Mouse (Mus musculus) stomach, postnatal 0 days (tissue): ENCODE measurements around the gene Krt83. TPM values are rescaled to one million over a fixed set of nuclear protein-coding genes. Genes with fewer than 3 reads are reported as not detected.
"Not testable (repeated sequence)": the region's sequence is repeated elsewhere in the genome, so short reads cannot be mapped to it uniquely, and the experiment has no call there.

Source experiments
- ATAC-seq: fragments of 200-750 bp; cut with Nextera tagmentation; 2 replicates; pipeline ENCODE4 v1.8.0; 2017; ENCODE audit not compliant: low FRiP score, low TSS enrichment
- DNase-seq: peaks from one replicate; pipeline ENCODE4 v3.0.0-alpha.2; 2016; ENCODE audit warnings: low spot score
- H3K27ac ChIP-seq: fragments of 300-500 bp; sonication (generic); replicated peaks from 2 replicates; pipeline ENCODE4 v1.5.1; 2014; ENCODE audit warnings: mild to moderate bottlenecking, control low read depth
- H3K27me3 ChIP-seq: fragments of 300-500 bp; sonication (generic); 2 replicates; pipeline ENCODE4 v1.6.1; 2014; ENCODE audit warnings: low read length; ENCODE audit not compliant: control insufficient read depth, insufficient read depth
- H3K36me3 ChIP-seq: fragments of 300-500 bp; sonication (generic); 2 replicates; pipeline ENCODE4 v1.6.1; 2014; ENCODE audit warnings: low read length, mixed read lengths; ENCODE audit not compliant: control insufficient read depth, insufficient read depth
- H3K4me1 ChIP-seq: fragments of 300-500 bp; sonication (generic); replicated peaks from 2 replicates; pipeline ENCODE4 v1.6.1; 2014; ENCODE audit warnings: antibody characterized with exemption; ENCODE audit not compliant: control insufficient read depth, insufficient read depth
- H3K4me2 ChIP-seq: fragments of 300-500 bp; sonication (generic); replicated peaks from 2 replicates; pipeline ENCODE4 v1.6.1; 2014; ENCODE audit warnings: low read depth, mild to moderate bottlenecking, control low read depth, moderate library complexity
- H3K4me3 ChIP-seq: fragments of 300-500 bp; sonication (generic); 2 replicates; pipeline ENCODE4 v1.5.1; 2014; ENCODE audit warnings: low read depth, low read length, control low read depth
- H3K9ac ChIP-seq: fragments of 300-500 bp; sonication (generic); 2 replicates; pipeline ENCODE4 v1.6.1; 2014; ENCODE audit warnings: mild to moderate bottlenecking, low read length, control low read depth, mixed read lengths
- H3K9me3 ChIP-seq: fragments of 300-500 bp; sonication (generic); 2 replicates; pipeline ENCODE4 v1.6.1; 2016; ENCODE audit warnings: low read length; ENCODE audit not compliant: control insufficient read depth
- CTCF ChIP-seq: IDR thresholded peaks from 2 replicates; pipeline ENCODE4 v1.5.1; 2016; ENCODE audit warnings: antibody characterized with exemption, low read depth, mild to moderate bottlenecking, moderate library complexity
- EP300 ChIP-seq: optimal IDR thresholded peaks from 2 replicates; pipeline ENCODE3; 2016; ENCODE audit warnings: antibody characterized with exemption
- WGBS: fragments of 180-500 bp; shearing (Covaris S2); extraction: QIAGEN DNeasy Blood & Tissue Kit; methylation state at CpG from one replicate; pipeline ENCODE4 v1.1.7; 2014; 5-methylcytosine and 5-hydroxymethylcytosine counted together
- polyA plus RNA-seq: library from polyadenylated mRNA; unstranded; fragments of >200 nt; fragmentation: Nextera tagmentation; extraction: Ambion mirVana; gene quantifications from 2 replicates; pipeline ENCODE4 v1.2.1, GENCODE M21; 2015

The Krt83 gene
- polyA plus RNA-seq, 1 experiment from 2014 or later: 0.16 TPM

DNA sequence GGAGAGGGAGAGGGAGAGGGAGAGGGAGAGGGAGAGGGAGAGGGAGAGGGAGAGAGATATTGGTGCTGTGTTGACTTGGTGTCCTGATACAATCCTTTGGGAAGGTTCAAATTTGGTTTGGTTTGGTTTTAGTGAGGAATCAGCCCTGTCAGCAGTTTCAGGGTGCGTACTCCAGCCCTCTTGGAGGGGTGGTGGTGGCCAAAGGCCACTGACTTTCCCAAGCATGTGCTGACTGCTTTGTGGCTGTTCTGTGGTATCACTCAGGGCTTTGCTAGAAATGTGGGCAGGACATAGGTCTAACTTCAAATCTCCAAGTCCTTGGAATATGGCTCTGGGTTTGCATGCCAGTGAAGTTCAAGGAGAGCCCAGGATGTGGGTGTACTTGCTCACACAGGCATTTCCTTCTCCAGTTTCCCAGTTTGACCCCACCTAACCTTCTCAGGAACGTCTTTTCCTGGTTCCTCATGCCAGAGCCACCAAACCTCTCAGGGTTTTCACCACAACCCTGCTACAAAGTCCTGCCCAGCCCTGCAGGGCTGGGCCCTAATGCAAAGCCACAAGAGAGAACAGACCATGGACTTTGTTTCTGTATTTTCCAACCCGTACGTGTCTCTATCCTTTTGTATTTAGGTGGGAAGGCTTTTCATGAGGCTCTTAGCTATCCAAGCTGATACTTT lies 31.4 kb upstream of the Krt83 start:
- no peaks in the 10 kb centered on the region for H3K27me3 ChIP-seq
- H3K36me3 ChIP-seq: no peaks in the 10 kb centered on the region
- peak; percentile 41 for DNase-seq
- peak overlapping the region; percentile 69 for H3K27ac ChIP-seq
- no peak for TF ChIP-seq EP300
- no peak for TF ChIP-seq CTCF
- H3K4me3 ChIP-seq: no peak overlapping the region
- 51% methylated on average over 4 of the region's 4 CpGs for WGBS
- no peaks in the 10 kb centered on the region for H3K9me3 ChIP-seq
- ATAC-seq: peak; percentile 73
- no peaks in the 10 kb centered on the region for H3K4me1 ChIP-seq
- no peak overlapping the region for H3K9ac ChIP-seq
- H3K4me2 ChIP-seq: no peak overlapping the region

DNA sequence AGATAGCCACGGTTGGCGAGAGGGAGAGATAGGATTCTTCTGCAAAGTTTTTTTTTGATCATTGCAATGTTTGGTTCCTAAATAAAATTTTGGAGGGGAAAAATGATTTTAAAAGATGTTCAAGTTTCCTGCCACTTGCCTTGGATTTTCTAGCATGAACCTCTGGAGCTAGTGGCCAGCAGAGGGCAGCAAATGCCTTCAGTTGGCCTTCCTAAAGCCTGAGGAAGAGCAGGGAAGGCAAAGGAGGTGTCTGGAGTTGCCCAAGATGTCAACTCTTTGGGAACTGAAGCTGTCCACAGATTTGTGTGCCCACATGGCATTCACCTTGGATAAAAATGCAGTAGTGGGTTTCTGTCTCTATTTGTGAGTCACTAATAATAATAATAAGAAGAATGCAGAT lies 28.5 kb upstream of the Krt83 start:
- H3K4me3 ChIP-seq: no peak overlapping the region
- H3K27ac ChIP-seq: no peak overlapping the region
- ATAC-seq (no peak), DNase-seq (peak; percentile 76)
- no peaks in the 10 kb centered on the region for H3K36me3 ChIP-seq
- H3K9me3 ChIP-seq: no peaks in the 10 kb centered on the region
- no peaks in the 10 kb centered on the region for H3K27me3 ChIP-seq
- H3K4me1 ChIP-seq: no peaks in the 10 kb centered on the region
- TF ChIP-seq EP300: no peak
- peak; percentile 95 for TF ChIP-seq CTCF
- WGBS: 4% methylated on average over 2 of the region's 2 CpGs
- no peak overlapping the region for H3K9ac ChIP-seq
- no peak overlapping the region for H3K4me2 ChIP-seq

DNA sequence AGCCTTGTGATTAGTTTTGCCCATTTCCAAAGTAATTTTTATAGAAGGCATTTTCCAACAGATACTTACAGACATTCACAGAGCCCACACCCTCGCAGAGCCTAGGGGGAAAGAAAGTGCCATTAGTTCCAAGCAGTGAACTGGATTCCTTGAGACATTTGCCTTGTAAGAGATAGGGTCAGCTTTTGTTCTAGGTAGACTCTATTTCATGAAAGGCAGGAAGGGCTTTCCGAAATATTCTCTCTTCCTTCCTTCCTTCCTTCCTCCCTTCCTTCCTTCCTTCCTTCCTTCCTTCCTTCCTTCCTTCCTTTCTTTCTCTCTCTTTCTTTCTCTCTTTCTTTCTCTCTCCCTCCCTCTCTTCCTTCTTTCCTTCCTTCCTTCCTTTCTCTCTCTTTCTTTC lies 25.8 kb upstream of the Krt83 start, which contains the start of gene Gm49425:
TSS of gene Gm49425 (minus strand) at position 101 of the 400 bp plus-strand sequence.
- H3K4me1 ChIP-seq, H3K27ac ChIP-seq, H3K9ac ChIP-seq, H3K27me3 ChIP-seq, H3K36me3 ChIP-seq, DNase-seq, H3K4me2 ChIP-seq, H3K9me3 ChIP-seq, H3K4me3 ChIP-seq, ATAC-seq: not testable (repeated sequence)
- 71% methylated on average over 2 of the region's 2 CpGs for WGBS

DNA sequence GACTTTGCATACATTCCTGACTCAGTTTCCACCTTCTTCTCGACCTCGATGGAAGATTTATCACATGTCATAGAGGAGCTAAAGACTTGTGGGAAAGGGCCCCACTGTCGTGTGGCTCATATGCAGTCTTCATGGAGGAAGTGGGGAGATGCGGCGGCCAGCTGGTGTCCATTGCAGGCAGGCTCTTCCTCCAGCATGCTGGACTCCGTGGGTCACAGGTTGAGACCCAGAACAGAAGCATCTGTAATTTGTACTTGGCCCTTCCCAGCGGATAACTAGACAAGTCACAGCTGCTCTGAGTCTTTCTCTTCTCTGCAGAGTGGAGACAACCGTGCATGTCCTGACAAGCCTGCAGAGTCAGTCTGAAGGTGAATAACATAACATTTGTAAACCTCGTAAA lies 16.9 kb upstream of the Krt83 start:
- H3K27ac ChIP-seq: no peak overlapping the region
- H3K4me1 ChIP-seq: no peaks in the 10 kb centered on the region
- no peaks in the 10 kb centered on the region for H3K9me3 ChIP-seq
- 43% methylated on average over 9 of the region's 9 CpGs for WGBS
- TF ChIP-seq CTCF (no peak), EP300 (no peak)
- no peaks in the 10 kb centered on the region for H3K27me3 ChIP-seq
- no peak for DNase-seq
- H3K4me3 ChIP-seq: no peak overlapping the region
- no peak overlapping the region for H3K4me2 ChIP-seq
- no peak for ATAC-seq
- H3K9ac ChIP-seq: no peak overlapping the region
- H3K36me3 ChIP-seq: no peaks in the 10 kb centered on the region

DNA sequence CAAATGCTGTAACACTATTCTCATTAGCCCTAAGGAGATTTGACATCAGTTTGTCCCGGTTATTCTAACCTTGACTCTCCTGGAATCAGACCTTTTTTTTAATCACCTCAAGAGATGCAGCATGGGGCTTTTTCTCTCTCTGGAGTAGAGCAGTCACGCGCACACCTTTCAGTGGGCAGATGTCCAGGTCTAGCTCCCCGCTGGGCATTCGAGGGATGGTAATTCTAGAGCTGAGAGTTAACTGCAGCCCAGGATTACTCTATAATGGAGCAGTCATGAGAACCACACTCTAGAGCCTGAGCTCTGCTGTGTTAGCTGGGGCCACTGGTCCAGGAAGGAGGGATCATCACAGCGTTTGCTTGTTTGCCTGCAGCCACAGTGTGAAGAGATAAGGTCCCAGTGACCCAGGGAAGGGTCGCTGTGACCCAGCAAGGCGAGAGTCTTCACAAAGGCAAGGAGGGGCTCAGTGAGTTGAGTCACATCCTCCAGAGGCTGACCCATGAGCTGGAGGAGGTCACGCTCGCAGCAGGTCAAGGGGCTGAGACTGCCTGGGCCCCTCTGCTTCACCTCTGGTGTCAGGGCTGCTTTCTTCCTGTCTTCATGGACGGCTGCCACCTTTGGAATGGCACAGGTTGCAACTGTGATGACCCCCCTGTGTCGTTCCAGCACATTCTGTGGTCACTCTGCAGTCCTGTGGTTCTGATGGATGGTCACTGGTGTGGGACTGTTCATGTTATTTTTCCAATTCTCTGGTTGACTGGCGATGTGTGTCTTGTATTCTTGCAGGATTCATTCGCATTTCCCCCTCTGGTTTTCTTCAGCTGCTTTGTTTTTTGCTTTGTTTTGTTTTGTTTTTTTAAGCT lies 15.8 kb upstream of the Krt83 start:
- Histone ChIP-seq H3K4me1 (no peaks in the 10 kb centered on the region), H3K4me2 (no peak overlapping the region), H3K27ac (no peak overlapping the region), H3K9me3 (no peaks in the 10 kb centered on the region), H3K9ac (no peak overlapping the region), H3K36me3 (no peaks in the 10 kb centered on the region), H3K27me3 (no peaks in the 10 kb centered on the region), H3K4me3 (no peak overlapping the region)
- TF ChIP-seq CTCF: no peak
- no peak for TF ChIP-seq EP300
- ATAC-seq (no peak), DNase-seq (no peak)
- 50% methylated on average over 14 of the region's 14 CpGs for WGBS

DNA sequence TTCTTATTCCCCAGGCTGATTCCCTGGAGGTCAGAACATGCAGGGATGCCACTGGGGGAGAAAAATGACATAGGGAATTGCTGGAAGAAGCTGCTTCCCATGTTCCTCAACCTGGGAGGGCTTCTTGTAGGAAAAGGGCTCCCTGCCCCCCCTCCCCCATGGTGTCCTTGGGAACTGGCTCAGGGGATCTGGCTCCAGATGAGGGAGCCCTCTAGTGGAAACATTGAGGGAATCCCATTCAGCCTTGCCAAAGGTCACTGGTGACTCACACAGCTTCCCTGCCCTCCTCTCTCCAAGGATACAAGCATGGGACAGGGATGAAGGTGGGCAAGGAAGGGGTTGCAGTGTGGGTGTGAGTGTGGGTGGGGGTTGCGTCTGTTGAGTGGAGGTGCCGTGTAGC lies 5.9 kb upstream of the Krt83 start:
- Histone ChIP-seq H3K27ac (no peak overlapping the region), H3K36me3 (no peaks in the 10 kb centered on the region), H3K4me2 (no peak overlapping the region), H3K4me1 (no peaks in the 10 kb centered on the region), H3K27me3 (no peaks in the 10 kb centered on the region), H3K4me3 (no peak overlapping the region), H3K9ac (no peak overlapping the region), H3K9me3 (no peaks in the 10 kb centered on the region)
- no peak for TF ChIP-seq EP300
- peak; percentile 78 for TF ChIP-seq CTCF
- WGBS: 58% methylated on average over 2 of the region's 2 CpGs
- peak; percentile 69 for DNase-seq
- ATAC-seq: peak; percentile 45; the same call in 1 of the 2 replicates
